Mouse (Mus musculus) thymus, postnatal 10 days (tissue): Measurements from ENCODE around the gene Tfb2m.

ENCODE experiments used
- DNase-seq, 2 experiments: peaks; one replicate each; pipeline ENCODE4 v3.0.0; 2021; ENCODE audit warnings: low spot score in 2 of 2

Gene Tfb2m

DNA sequence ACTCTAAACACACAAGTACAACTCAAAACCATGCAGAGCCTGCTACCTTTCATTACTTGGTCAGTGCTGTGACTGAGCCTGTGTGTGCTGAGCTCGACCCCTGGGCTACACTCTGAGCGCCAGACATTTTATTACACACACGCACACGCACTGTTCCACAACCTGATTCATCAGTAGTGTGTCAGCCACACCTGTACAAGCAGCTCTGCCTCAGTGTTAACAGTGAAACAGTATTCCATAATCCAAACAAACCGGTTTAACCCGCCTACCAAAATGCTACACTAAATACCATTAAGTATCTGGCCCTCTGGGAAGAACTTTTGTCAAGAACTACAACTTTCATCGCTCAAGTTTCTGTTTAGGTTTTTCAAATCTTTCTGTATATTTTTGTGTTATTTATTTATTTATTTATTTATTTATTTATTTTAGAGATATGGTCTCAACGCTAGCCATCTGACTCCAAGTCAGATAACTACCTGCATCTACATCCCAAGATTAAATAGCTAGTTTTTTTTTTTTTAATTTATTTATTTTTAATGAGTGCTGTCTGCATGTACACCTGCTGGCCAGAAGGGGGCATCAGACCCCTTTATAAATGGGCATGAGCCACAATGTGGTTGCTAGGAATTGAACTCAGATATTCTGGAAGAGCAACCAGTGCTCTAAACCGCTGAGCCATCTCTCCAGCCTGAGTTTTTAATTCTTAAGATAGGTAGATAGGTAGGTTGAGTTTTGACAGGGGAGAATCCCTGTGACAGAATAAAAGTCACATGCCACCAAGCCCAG, 39.3 kb downstream of the Tfb2m start:
- DNase-seq, result peak in 1 of 2 experiments; percentile 37

DNA sequence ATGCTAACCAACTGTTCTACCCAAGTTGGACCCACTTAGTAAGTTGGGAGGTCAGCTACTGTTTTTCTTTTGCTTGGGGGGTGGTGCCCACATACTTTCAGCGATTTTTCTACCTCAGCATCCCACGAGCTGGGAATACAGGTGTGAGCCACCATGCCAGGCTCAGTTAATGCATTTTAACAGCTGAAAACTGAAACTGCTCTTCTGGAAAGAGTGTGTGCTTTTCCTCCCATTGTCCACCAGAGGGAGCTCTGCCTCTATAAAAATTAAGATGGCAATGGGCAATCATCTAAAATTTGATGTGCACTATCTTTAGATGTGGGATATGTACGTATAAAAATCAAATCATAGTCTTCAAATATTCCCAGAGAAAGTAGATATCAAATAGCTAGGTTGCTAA, 43.5 kb downstream of the Tfb2m start:
- DNase-seq, result peak in 1 of 2 experiments; percentile 28

DNA sequence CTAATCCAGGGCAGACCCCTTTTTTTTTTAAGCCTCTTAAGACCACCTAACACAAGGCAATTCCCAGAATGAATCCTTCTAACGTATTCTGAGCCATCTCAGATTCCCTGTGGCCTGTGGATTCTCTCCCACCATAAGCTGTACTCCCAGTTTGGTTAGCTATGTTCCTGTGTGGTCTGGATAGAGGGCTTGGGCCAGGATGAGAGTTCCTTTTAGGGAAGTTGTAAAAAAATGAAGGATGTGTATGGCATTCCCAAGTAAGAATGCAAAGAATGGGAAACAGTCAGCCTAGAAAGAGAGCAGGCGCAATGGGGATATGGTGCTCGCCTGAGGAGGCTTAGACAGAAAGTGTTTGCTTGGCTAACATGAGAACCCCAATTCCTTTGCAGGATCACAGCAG, 46.8 kb downstream of the Tfb2m start:
- no peak for DNase-seq

DNA sequence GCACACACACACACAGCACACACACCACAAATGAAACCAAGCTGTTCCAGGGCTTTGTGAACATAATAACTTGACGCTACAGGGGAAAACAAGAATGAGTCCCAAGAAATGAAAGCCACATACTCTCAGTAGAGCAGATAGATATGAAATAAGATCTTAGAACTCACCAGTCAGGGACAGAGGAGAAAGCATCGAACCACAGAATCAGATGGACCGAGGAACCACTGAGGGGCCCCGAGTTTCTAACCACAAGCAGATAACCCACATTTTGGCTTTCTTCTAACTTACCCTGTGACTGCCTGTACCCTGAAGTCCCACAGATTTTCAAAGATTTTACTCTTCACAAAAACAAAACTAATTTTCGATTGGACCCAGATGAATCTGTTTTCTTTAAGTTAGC, 53.2 kb downstream of the Tfb2m start:
- DNase-seq, result no peak

- no peak for DNase-seq
Measured at GRCm38 (mm10) chr1:179488520-179488919, 57.5 kb downstream of the Tfb2m start.

- DNase-seq, result no peak
Measured at GRCm38 (mm10) chr1:179487990-179488389, 58.1 kb downstream of the Tfb2m start.

GRCm38 (mm10) chr1:179487238-179487637, 58.8 kb downstream of the Tfb2m start:
- DNase-seq, result no peak

GRCm38 (mm10) chr1:179485784-179486540, 60.1 kb downstream of the Tfb2m start:
- DNase-seq, result no peak

GRCm38 (mm10) chr1:179480862-179481261, 65.2 kb downstream of the Tfb2m start:
- no peak for DNase-seq
